Mouse (Mus musculus): Measurements from ENCODE around the gene Mtx3.

Mtx3 gene

GRCm38 (mm10) chr13:92884206-92884605 lies 39.6 kb downstream of the Mtx3 start:
- DNase-seq (ENCODE audit: low spot score), result no peak

GRCm38 (mm10) chr13:92884930-92885329 lies 40.4 kb downstream of the Mtx3 start:
- no peak for DNase-seq (ENCODE audit: low spot score)

- no peak for DNase-seq (ENCODE audit: low spot score)
Observed at GRCm38 (mm10) chr13:92899087-92899486, 54.5 kb downstream of the Mtx3 start.

- DNase-seq (ENCODE audit: low spot score), result no peak
Observed at GRCm38 (mm10) chr13:92903291-92903690, 58.7 kb downstream of the Mtx3 start.

- no peak for DNase-seq (ENCODE audit: low spot score)
Observed at GRCm38 (mm10) chr13:92905944-92906343, 61.4 kb downstream of the Mtx3 start.

- DNase-seq (ENCODE audit: low spot score), result no peak
Observed at GRCm38 (mm10) chr13:92907366-92907765, 62.8 kb downstream of the Mtx3 start.
